Comparison of ENCODE assay signal across 8 mouse cellular contexts in genomic region chr14:25586846-25587486, GRCm38 (mm10).
DNase-seq lines count a peak whose midpoint lies in the region; ATAC-seq and TF ChIP-seq lines count a peak whose summit lies in the region.

No protein-coding gene starts in this region.

- H3K36me3 ChIP-seq in kidney, embryonic 16.5 days (ENCODE audit: insufficient read depth, low read length), result peaks cover 28% of the 10 kb centered on the region
- peaks cover 17% of the 10 kb centered on the region for H3K36me3 ChIP-seq in hindbrain, embryonic 12.5 days
- peaks cover 22% of the 10 kb centered on the region for H3K36me3 ChIP-seq in myocyte (ENCODE audit: control insufficient read depth, insufficient read depth)

- no peaks in the 10 kb centered on the region for H3K9me3 ChIP-seq in kidney, embryonic 16.5 days (ENCODE audit: low read length)
- no peaks in the 10 kb centered on the region for H3K9me3 ChIP-seq in hindbrain, embryonic 12.5 days (replicated peaks)

- peak overlapping the region; percentile 1; the same call in 1 of the 2 replicates for H3K4me2 ChIP-seq in kidney, embryonic 16.5 days (replicated peaks; ENCODE audit: low read depth, low read length)
- peak overlapping the region; percentile 20 for H3K4me2 ChIP-seq in hindbrain, embryonic 12.5 days (replicated peaks)
- H3K4me2 ChIP-seq in myocyte (ENCODE audit: low read depth), result peak overlapping the region; percentile 63

- peak overlapping the region; percentile 34 for H3K9ac ChIP-seq in kidney, embryonic 16.5 days (replicated peaks; ENCODE audit: low read length)
- peak overlapping the region; percentile 59 for H3K9ac ChIP-seq in hindbrain, embryonic 12.5 days

- H3K79me2 ChIP-seq in myocyte (ENCODE audit: control insufficient read depth, insufficient read depth), result no peaks in the 10 kb centered on the region

- H3ac ChIP-seq in myocyte (ENCODE audit: control insufficient read depth, insufficient read length), result no peak overlapping the region

- H3K4me1 ChIP-seq in kidney, embryonic 16.5 days (ENCODE audit: insufficient read depth, low read length), result peaks cover 57% of the 10 kb centered on the region
- peaks cover 46% of the 10 kb centered on the region for H3K4me1 ChIP-seq in brown adipose tissue, adult 24 weeks (ENCODE audit: control insufficient read depth, insufficient read depth, insufficient read length, low read length)
- H3K4me1 ChIP-seq in hindbrain, embryonic 12.5 days, result peaks cover 77% of the 10 kb centered on the region

- TF ChIP-seq POLR2A in myocyte (IDR thresholded peaks at IDR 0.05; ENCODE audit: insufficient read length, low read depth), result no peak

- ATAC-seq in kidney, embryonic 16.5 days (ENCODE audit: low FRiP score, low TSS enrichment), result peak; percentile 22
- ATAC-seq in hindbrain, embryonic 12.5 days (ENCODE audit: low FRiP score), result peak; percentile 27; the same call in 1 of the 2 replicates
- no peak for ATAC-seq in erythroid progenitor cell, adult 5-6 weeks (replicated peaks; ENCODE audit: low FRiP score, poor library complexity, severe bottlenecking)

- peak overlapping the region; percentile 86 for H3K27ac ChIP-seq in kidney, embryonic 16.5 days (ENCODE audit: low read length)
- peak overlapping the region; percentile 62 for H3K27ac ChIP-seq in brown adipose tissue, adult 24 weeks (replicated peaks; ENCODE audit: low read depth, low read length)
- peak overlapping the region; percentile 99 for H3K27ac ChIP-seq in hindbrain, embryonic 12.5 days

- H3K27me3 ChIP-seq in kidney, embryonic 16.5 days (ENCODE audit: insufficient read depth, low read length), result no peaks in the 10 kb centered on the region
- no peaks in the 10 kb centered on the region for H3K27me3 ChIP-seq in hindbrain, embryonic 12.5 days
- no peaks in the 10 kb centered on the region for H3K27me3 ChIP-seq in myocyte (ENCODE audit: control insufficient read depth, insufficient read depth, insufficient read length)

- no peak for DNase-seq in kidney, adult 8-10 months
- DNase-seq in spleen, postnatal 36 days (ENCODE audit: low spot score in 2 of 2), result no peak
- DNase-seq in left cerebral cortex, adult 18-20 months (ENCODE audit: low spot score in 2 of 2), result no peak

- 37% methylated on average over 10 of the region's 10 CpGs for whole genome bisulfite sequencing in kidney, embryonic 16.5 days
- WGBS in hindbrain, embryonic 12.5 days, result 23% methylated on average over 10 of the region's 10 CpGs

- no peak overlapping the region for H3K4me3 ChIP-seq in kidney, embryonic 16.5 days (ENCODE audit: low read length)
- no peak overlapping the region for H3K4me3 ChIP-seq in brown adipose tissue, adult 24 weeks (ENCODE audit: insufficient read depth, low read depth, low read length)
- H3K4me3 ChIP-seq in hindbrain, embryonic 12.5 days, result no peak overlapping the region
- no peak overlapping the region for H3K4me3 ChIP-seq in myocyte

TF ChIP-seq in myocyte, 11 proteins besides CTCF, POLR2A, EP300 and RAD21:
- TF ChIP-seq POLR2AphosphoS2 (IDR thresholded peaks at IDR 0.05; ENCODE audit: insufficient read length, low read depth) (no peak), USF1 (IDR thresholded peaks at IDR 0.05; ENCODE audit: low read depth) (peak; percentile 66), MYOD1 (IDR thresholded peaks at IDR 0.05; ENCODE audit: control insufficient read depth in 1 of 3, insufficient read length in 2 of 3, low read depth in 2 of 3) (peak in 1 of 3 experiments; percentile 20)

Comparison
In these comparisons a context has a peak if more than half of its experiments do, and no peak if none do; other contexts are left out.
1. H3K4me2 ChIP-seq: peak in every context shown above with its lines; median percentile 63 in myocyte; 20 in hindbrain, embryonic 12.5 days; 1 in kidney, embryonic 16.5 days.